Mouse (Mus musculus) embryonic stem cell, embryonic (primary cell): ENCODE data around the gene Itgae.

Experiments
- CTCF ChIA-PET, 4 experiments: fragments of 300-600 bp in 2 of 4; fragments of 350-600 bp in 2 of 4; sonication (Branson Sonifier 250); formaldehyde crosslinking; loops; one replicate each; lab custom pipeline; 2022; ENCODE audit warnings: inconsistent platforms in 2 of 4; lab: Charles Lee
- POLR2A ChIA-PET, 4 experiments: fragments of 300-600 bp in 2 of 4; fragments of 350-600 bp in 2 of 4; sonication (Branson Sonifier 250); formaldehyde crosslinking; loops; one replicate each; lab custom pipeline; 2022; ENCODE audit warnings: antibody characterized with exemption in 4 of 4, inconsistent platforms in 1 of 4; lab: Charles Lee

The Itgae gene

GRCm38 (mm10) chr11:73111414-73111813 lies 21.0 kb downstream of the Itgae start:
- ChIA-PET POLR2A (interaction anchor here in 2 of 4 experiments (1.2 to 2.7 kb wide), 3 partner anchors 14 to 63 kb away, joined by 3 to 7 read pairs (median 4); partner anchors contain the start of gene Ncbp3 (in 1 of the 2)), CTCF (interaction anchor here in 1 of 4 experiments (0.7 kb wide), 1 partner anchor 27 kb away, joined by 3 read pairs; the partner anchor contains the start of gene Haspin)

DNA sequence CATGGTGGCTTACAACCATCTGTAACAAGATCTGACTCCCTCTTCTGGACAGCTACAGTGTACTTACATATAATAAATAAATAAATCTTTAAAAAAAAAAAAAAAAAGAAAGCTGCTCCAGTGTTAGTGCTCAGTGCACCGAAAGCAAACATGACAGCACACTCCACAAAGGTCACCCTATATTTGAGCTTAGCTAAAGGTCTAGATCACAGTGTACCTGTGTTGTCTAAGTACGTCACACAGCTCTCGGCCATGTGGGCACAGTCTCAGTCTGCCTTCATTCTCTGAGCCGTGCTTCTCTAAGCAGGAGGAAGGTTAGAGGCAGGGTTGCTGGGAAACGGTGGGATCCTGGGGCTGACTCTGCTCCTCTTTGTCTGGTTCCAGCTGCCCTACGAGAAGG lies 36.1 kb downstream of the Itgae start:
- CTCF ChIA-PET = interaction anchor here in 3 of 4 experiments (0.6 to 3.1 kb wide), 3 partner anchors 11 to 12 kb away, joined by 3 to 9 read pairs (median 8); partner anchors contain the start of gene Haspin (in 1 of the 3)
- POLR2A ChIA-PET = interaction anchor here in 3 of 4 experiments (1.2 to 1.7 kb wide), 4 partner anchors 11 to 19 kb away, joined by 3 to 4 read pairs (median 3); no protein-coding TSS in a partner anchor

GRCm38 (mm10) chr11:73131020-73131419 lies 40.6 kb downstream of the Itgae start:
- POLR2A ChIA-PET = interaction anchor here (0.6 to 1.8 kb wide), 10 partner anchors 9 to 68 kb away, joined by 3 to 5 read pairs (median 3); partner anchors contain the start of genes Ctns (in 3 of the 4), Shpk (in 3 of the 4) and Emc6 (in 1 of the 4)
- CTCF ChIA-PET = interaction anchor here (0.6 to 3.7 kb wide), 12 partner anchors 29 to 1241 kb away, joined by 3 to 10 read pairs (median 4); partner anchors contain the start of genes Ctns (in 1 of the 4), P2rx5 (in 1 of the 4) and Shpk (in 1 of the 4)

- POLR2A ChIA-PET = interaction anchor here in 3 of 4 experiments (0.6 to 1.5 kb wide), 3 partner anchors 8 to 66 kb away, joined by 3 to 5 read pairs (median 3); partner anchors contain the start of genes Ctns (in 1 of the 3) and Shpk (in 1 of the 3)
- CTCF ChIA-PET = no interaction called here
Observed at GRCm38 (mm10) chr11:73132999-73133398, 42.6 kb downstream of the Itgae start.

DNA sequence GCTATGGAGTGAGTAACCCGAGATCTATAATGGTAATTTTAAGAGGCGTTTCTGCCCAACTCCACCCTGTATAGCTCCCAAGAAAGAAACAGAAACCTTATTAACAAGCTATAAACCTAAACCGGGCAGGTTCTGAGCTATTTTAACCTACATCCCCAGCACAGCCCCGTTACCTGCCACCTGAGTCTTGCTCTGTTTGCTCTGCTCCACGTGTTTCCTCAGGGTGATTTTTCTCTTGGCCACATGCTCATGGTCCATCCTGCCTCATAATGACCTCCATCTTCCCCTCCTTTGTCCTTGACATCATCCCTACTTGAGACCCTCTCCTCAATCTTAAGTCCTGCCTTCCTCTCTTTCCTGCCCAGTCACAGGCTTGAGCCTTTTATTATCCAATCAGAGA lies 43.8 kb downstream of the Itgae start:
- ChIA-PET POLR2A (interaction anchor here (0.6 to 1.5 kb wide), 11 partner anchors 9 to 1439 kb away, joined by 3 to 7 read pairs (median 3); partner anchors contain the start of genes Camkk1 (in 1 of the 4), Ctns (in 1 of the 4) and Shpk (in 1 of the 4)), CTCF (no interaction called here)

- ChIA-PET CTCF (interaction anchor here in 1 of 4 experiments (0.9 to 2.4 kb wide), 3 partner anchors 33 to 129 kb away, joined by 4 to 13 read pairs (median 9); no protein-coding TSS in a partner anchor), POLR2A (interaction anchor here in 2 of 4 experiments (0.6 to 4.0 kb wide), 4 partner anchors 10 to 62 kb away, joined by 3 to 18 read pairs (median 4); partner anchors contain the start of genes Ctns (in 1 of the 2) and Shpk (in 1 of the 2))
Observed at GRCm38 (mm10) chr11:73136587-73136986, 46.2 kb downstream of the Itgae start.

GRCm38 (mm10) chr11:73137116-73137515 lies 46.7 kb downstream of the Itgae start:
- ChIA-PET POLR2A (interaction anchor here in 3 of 4 experiments (1.0 to 4.0 kb wide), 27 partner anchors 9 to 192 kb away, joined by 3 to 42 read pairs (median 6); partner anchors contain the start of genes Ctns (in 3 of the 3), P2rx5 (in 3 of the 3), Shpk (in 3 of the 3) and Aspa (in 1 of the 3)), CTCF (interaction anchor here in 3 of 4 experiments (0.7 to 2.7 kb wide), 18 partner anchors 9 to 1440 kb away, joined by 3 to 33 read pairs (median 9); partner anchors contain the start of genes Ctns (in 1 of the 3), P2rx5 (in 1 of the 3) and Shpk (in 1 of the 3))

GRCm38 (mm10) chr11:73137591-73138501 lies 47.5 kb downstream of the Itgae start, which contains the start of gene Haspin:
Gene Haspin, minus strand, starts transcription at chr11:73138294.
- POLR2A ChIA-PET = interaction anchor here (0.5 to 4.0 kb wide), 55 partner anchors 9 to 647 kb away, joined by 3 to 42 read pairs (median 4); partner anchors contain the start of genes Ctns (in 3 of the 4), P2rx5 (in 3 of the 4), Shpk (in 3 of the 4) and Cyb5d2 (in 2 of the 4)
- CTCF ChIA-PET = interaction anchor here (0.6 to 2.7 kb wide), 39 partner anchors 8 to 1439 kb away, joined by 3 to 33 read pairs (median 4); partner anchors contain the start of genes Ctns (in 3 of the 4), Shpk (in 3 of the 4), P2rx5 (in 2 of the 4) and Emc6 (in 1 of the 4)

- ChIA-PET POLR2A (interaction anchor here in 3 of 4 experiments (0.6 to 4.6 kb wide), 16 partner anchors 10 to 558 kb away, joined by 3 to 31 read pairs (median 4); partner anchors contain the start of genes Ctns (in 2 of the 3), P2rx5 (in 2 of the 3) and Shpk (in 1 of the 3)), CTCF (interaction anchor here in 1 of 4 experiments (0.7 kb wide), 1 partner anchor 21 kb away, joined by 6 read pairs; no protein-coding TSS in a partner anchor)
Observed at GRCm38 (mm10) chr11:73144261-73144681, 53.9 kb downstream of the Itgae start.

GRCm38 (mm10) chr11:73146026-73146974 lies 55.9 kb downstream of the Itgae start:
- ChIA-PET CTCF (interaction anchor here (0.6 to 1.7 kb wide), 9 partner anchors 8 to 649 kb away, joined by 3 to 14 read pairs (median 4); partner anchors contain the start of gene Haspin (in 2 of the 4)), POLR2A (interaction anchor here (0.5 to 4.6 kb wide), 37 partner anchors 8 to 1605 kb away, joined by 3 to 31 read pairs (median 4); partner anchors contain the start of genes Haspin (in 3 of the 4), Ctns (in 2 of the 4), P2rx5 (in 2 of the 4) and Shpk (in 2 of the 4))

DNA sequence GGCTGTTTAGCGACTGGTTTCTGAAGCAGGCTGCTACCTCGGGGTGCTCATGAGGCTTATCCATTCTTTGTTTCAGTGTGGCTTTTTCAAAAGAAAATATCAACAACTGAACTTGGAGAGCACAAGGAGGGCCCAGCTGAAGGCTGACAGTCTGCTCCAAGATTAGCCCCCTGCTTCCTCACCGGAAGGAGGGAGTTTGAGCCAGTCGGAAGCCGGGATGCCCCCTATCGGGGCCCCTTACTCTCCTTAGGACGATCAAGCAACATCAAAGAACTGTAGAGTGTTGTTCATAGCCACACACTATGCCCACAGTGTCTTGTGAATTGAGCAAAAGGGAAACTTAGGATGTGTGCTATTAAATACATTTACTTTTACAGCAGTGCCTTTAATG lies 56.6 kb downstream of the Itgae start:
- ChIA-PET POLR2A (interaction anchor here (0.6 to 4.6 kb wide), 22 partner anchors 9 to 1605 kb away, joined by 3 to 31 read pairs (median 6); partner anchors contain the start of genes Haspin (in 3 of the 4), Ctns (in 1 of the 4), Ncbp3 (in 1 of the 4) and P2rx5 (in 1 of the 4)), CTCF (interaction anchor here (0.6 to 1.7 kb wide), 6 partner anchors 9 to 505 kb away, joined by 3 to 14 read pairs (median 4); partner anchors contain the start of gene Haspin (in 2 of the 4))

- POLR2A ChIA-PET = interaction anchor here in 3 of 4 experiments (0.6 to 2.8 kb wide), 7 partner anchors 8 to 1374 kb away, joined by 3 to 10 read pairs (median 5); partner anchors contain the start of gene P2rx5 (in 2 of the 3)
Observed at GRCm38 (mm10) chr11:73148209-73148608, 57.8 kb downstream of the Itgae start.

DNA sequence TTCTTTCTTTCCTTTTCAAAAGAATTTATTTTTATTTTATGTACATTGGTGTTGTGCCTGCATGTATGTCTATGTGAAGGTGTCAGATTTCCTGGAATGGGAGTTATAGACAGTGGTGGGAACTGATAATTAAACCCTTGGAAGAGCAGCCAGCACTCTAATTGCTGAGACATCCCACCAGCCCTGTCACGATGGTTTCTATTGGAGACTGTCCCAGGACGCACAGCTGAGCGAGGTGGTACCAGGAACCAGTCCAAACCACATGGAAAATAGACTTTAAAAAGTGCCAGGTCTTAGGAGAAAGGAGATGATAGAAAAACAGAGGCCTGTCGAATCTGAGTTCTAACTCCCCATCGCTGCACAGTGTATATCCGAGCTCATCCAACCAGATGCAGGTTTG lies 64.7 kb downstream of the Itgae start:
- ChIA-PET CTCF (no interaction called here), POLR2A (interaction anchor here in 1 of 4 experiments (0.6 kb wide), 1 partner anchor 9 kb away, joined by 3 read pairs; no protein-coding TSS in a partner anchor)

More at GRCm38 (mm10) chr11:73148209-73148608, 57.8 kb downstream of the Itgae start:
- CTCF ChIA-PET = interaction anchor here in 3 of 4 experiments (0.6 to 0.9 kb wide), 4 partner anchors 10 to 1313 kb away, joined by 3 to 13 read pairs (median 6); partner anchors contain the start of gene Haspin (in 1 of the 3)

DNA sequence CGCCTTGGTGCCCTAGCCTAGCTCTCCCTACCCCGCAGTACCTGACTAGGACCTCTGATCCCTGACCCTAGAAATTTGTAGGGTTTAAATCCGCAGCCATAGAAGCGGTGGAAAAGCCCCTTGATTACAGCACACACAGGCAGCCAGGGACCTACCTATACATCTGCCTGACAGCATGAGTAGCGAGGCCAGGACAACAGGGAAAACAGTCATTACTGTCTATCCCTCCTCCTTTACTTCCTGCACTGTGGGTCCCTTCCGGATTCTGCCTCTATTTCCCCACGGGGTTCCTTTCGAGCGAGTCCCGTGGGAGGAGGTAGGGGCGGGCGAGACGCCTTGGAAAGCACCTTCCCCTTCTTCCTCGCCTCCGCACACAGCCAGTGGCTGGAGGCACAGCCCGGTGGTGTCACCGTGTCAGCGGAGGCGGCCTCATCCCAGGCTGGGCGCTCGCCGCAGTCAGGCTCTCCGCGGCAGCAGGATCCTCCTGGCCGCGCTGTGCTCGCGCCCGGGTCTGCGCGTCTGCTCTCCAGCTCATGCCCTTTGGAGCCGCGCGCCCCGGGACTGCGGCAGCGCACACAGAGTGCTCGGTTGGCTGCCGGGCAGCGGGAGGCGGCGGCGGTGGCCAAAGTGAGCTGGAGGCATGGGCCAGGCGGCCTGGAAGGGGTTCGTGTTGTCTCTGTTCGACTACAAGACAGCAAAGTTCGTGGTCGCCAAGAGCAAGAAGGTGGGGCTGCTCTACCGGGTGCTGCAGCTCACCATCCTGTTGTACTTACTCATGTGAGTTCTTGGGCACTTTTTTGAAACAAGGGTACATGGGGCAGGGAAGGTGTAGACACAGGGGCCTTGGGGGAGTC lies 69.8 kb downstream of the Itgae start, which contains the start of gene P2rx5:
Gene P2rx5, plus strand, starts transcription at position 465 of the 854 bp plus-strand sequence.
- ChIA-PET CTCF (interaction anchor here (0.5 to 2.2 kb wide), 14 partner anchors 9 to 1368 kb away, joined by 3 to 16 read pairs (median 4); partner anchors contain the start of genes Haspin (in 2 of the 4), Ctns (in 1 of the 4) and Shpk (in 1 of the 4)), POLR2A (interaction anchor here in 3 of 4 experiments (0.6 to 2.4 kb wide), 35 partner anchors 9 to 590 kb away, joined by 3 to 25 read pairs (median 5); partner anchors contain the start of genes Haspin (in 3 of the 3), Ctns (in 2 of the 3), Emc6 (in 2 of the 3) and Shpk (in 2 of the 3))
